ENCODE assay signal across 13 mouse cellular contexts in genomic region chr10:80539493-80539892, GRCm38 (mm10). TPM values are rescaled to one million over a fixed set of nuclear protein-coding genes. Genes with fewer than 3 reads are reported as not detected.
DNase-seq lines count a peak whose midpoint lies in the region; ATAC-seq and TF ChIP-seq lines count a peak whose summit lies in the region.
"Had no signal": no experiment of that assay in that cellular context is flagged by ENCODE, and none has a peak within 500 bp of the region (broad histone marks: within the 10 kb centered on the region; RNA-seq: fewer than 3 reads in every experiment).

No protein-coding gene starts in this region.

- peaks cover 46% of the 10 kb centered on the region for H3K27me3 ChIP-seq in forebrain, embryonic 10.5 days (ENCODE audit: poor library complexity, severe bottlenecking)
- peaks cover 19% of the 10 kb centered on the region; the same call in 1 of the 2 replicates for H3K27me3 ChIP-seq in forebrain, embryonic 15.5 days
- H3K27me3 ChIP-seq in liver, embryonic 11.5 days (replicated peaks; ENCODE audit: control insufficient read depth, insufficient read depth, low read length) = no peaks in the 10 kb centered on the region; the same call in 1 of the 2 replicates
- peaks cover 18% of the 10 kb centered on the region for H3K27me3 ChIP-seq in liver, embryonic 13.5 days

- peaks cover 39% of the 10 kb centered on the region for H3K36me3 ChIP-seq in forebrain, embryonic 10.5 days (replicated peaks)
- H3K36me3 ChIP-seq in forebrain, embryonic 15.5 days = peaks cover 31% of the 10 kb centered on the region
- peaks cover 27% of the 10 kb centered on the region for H3K36me3 ChIP-seq in liver, embryonic 11.5 days (ENCODE audit: control insufficient read depth, insufficient read depth, low read length)
- peaks cover 33% of the 10 kb centered on the region for H3K36me3 ChIP-seq in ES-E14 (ENCODE audit: control insufficient read depth, insufficient read depth, low read length, poor library complexity, severe bottlenecking)
- H3K36me3 ChIP-seq in liver, embryonic 13.5 days = peaks cover 37% of the 10 kb centered on the region

- no peaks in the 10 kb centered on the region for H3K9me3 ChIP-seq in forebrain, embryonic 10.5 days
- no peaks in the 10 kb centered on the region for H3K9me3 ChIP-seq in forebrain, embryonic 15.5 days
- H3K9me3 ChIP-seq in liver, embryonic 11.5 days (ENCODE audit: control insufficient read depth, low read length) = no peaks in the 10 kb centered on the region
- H3K9me3 ChIP-seq in ES-E14 (ENCODE audit: control insufficient read depth, insufficient read depth, low read depth, low read length) = no peaks in the 10 kb centered on the region
- H3K9me3 ChIP-seq in liver, embryonic 13.5 days (replicated peaks) = no peaks in the 10 kb centered on the region

- WGBS in forebrain, embryonic 10.5 days = 59% methylated on average over 5 of the region's 5 CpGs
- WGBS in forebrain, embryonic 15.5 days = 72% methylated on average over 5 of the region's 5 CpGs
- 23% methylated on average over 5 of the region's 5 CpGs for WGBS in liver, embryonic 11.5 days
- WGBS in liver, embryonic 13.5 days (ENCODE audit: insufficient replicate concordance) = 15% methylated on average over 5 of the region's 5 CpGs

- H3K4me3 ChIP-seq in forebrain, embryonic 10.5 days = peak overlapping the region; percentile 44
- H3K4me3 ChIP-seq in forebrain, embryonic 15.5 days = no peak overlapping the region
- H3K4me3 ChIP-seq in liver, embryonic 11.5 days (ENCODE audit: low read depth, low read length) = no peak overlapping the region
- H3K4me3 ChIP-seq in ES-E14 (ENCODE audit: insufficient read depth in 1 of 2, low read depth in 1 of 2, low read length in 2 of 2, poor library complexity in 1 of 2, severe bottlenecking in 1 of 2) = peak overlapping the region in 1 of 2 experiments; percentile 80; a peak in 1 of 4 replicates
- H3K4me3 ChIP-seq in liver, embryonic 13.5 days (replicated peaks) = 0 out of 2 replicates have a peak overlapping the region, but pooled peaks have one; percentile 11

- H3K27ac ChIP-seq in forebrain, embryonic 10.5 days = no peak overlapping the region
- no peak overlapping the region for H3K27ac ChIP-seq in forebrain, embryonic 15.5 days (replicated peaks)
- no peak overlapping the region for H3K27ac ChIP-seq in liver, embryonic 11.5 days (ENCODE audit: low read depth, low read length)
- no peak overlapping the region for H3K27ac ChIP-seq in ES-E14 (ENCODE audit: insufficient read depth, low read depth, low read length, poor library complexity, severe bottlenecking)
- peak overlapping the region; percentile 68 for H3K27ac ChIP-seq in liver, embryonic 13.5 days

- no peak overlapping the region for H3K4me2 ChIP-seq in forebrain, embryonic 15.5 days (replicated peaks)
- H3K4me2 ChIP-seq in liver, embryonic 11.5 days = peak overlapping the region; percentile 55
- peak overlapping the region; percentile 69 for H3K4me2 ChIP-seq in liver, embryonic 13.5 days

- ATAC-seq in forebrain, embryonic 15.5 days (replicated peaks) = no peak
- ATAC-seq in liver, embryonic 11.5 days (replicated peaks; ENCODE audit: low FRiP score) = peak; percentile 5; the same call in 1 of the 2 replicates
- no peak for ATAC-seq in liver, embryonic 13.5 days (ENCODE audit: low read depth)

- no peak for DNase-seq in forebrain, embryonic 10.5 days (ENCODE audit: extremely low spot score, low spot score)
- no peak for DNase-seq in liver, embryonic 11.5 days (ENCODE audit: low spot score)
- DNase-seq in liver (no peak), ES-E14 (ENCODE audit: low read depth, low spot score) (no peak)
- no peak for DNase-seq in liver, embryonic 13.5 days
- DNase-seq in cerebellum, adult 9-11 months = no peak
- DNase-seq in retina, postnatal 1 day = no peak

- no peak overlapping the region for H3K9ac ChIP-seq in forebrain, embryonic 15.5 days (replicated peaks)
- H3K9ac ChIP-seq in liver, embryonic 11.5 days (ENCODE audit: low read depth, low read length) = no peak overlapping the region
- no peak overlapping the region for H3K9ac ChIP-seq in ES-E14 (ENCODE audit: insufficient read depth, low read depth, low read length, poor library complexity, severe bottlenecking)
- peak overlapping the region; percentile 36 for H3K9ac ChIP-seq in liver, embryonic 13.5 days

- in situ Hi-C loops in ES-E14 (cut with MboI; ENCODE audit: low sequenced_read_pairs in 2 of 2, unreplicated experiment in 2 of 2) = no loop called here

- H3K4me1 ChIP-seq in forebrain, embryonic 10.5 days = peaks cover 31% of the 10 kb centered on the region
- peaks cover 3% of the 10 kb centered on the region; the same call in 1 of the 2 replicates for H3K4me1 ChIP-seq in forebrain, embryonic 15.5 days
- H3K4me1 ChIP-seq in liver, embryonic 11.5 days (replicated peaks; ENCODE audit: control insufficient read depth, insufficient read depth, low read length) = peaks cover 22% of the 10 kb centered on the region
- H3K4me1 ChIP-seq in ES-E14 (ENCODE audit: control insufficient read depth in 2 of 2, insufficient read depth in 2 of 2, low read length in 2 of 2, poor library complexity in 1 of 2) = peaks cover 0 to 20% of the 10 kb centered on the region in 2 experiments; a peak in 2 of 4 replicates
- H3K4me1 ChIP-seq in liver, embryonic 13.5 days (replicated peaks) = peaks cover 55% of the 10 kb centered on the region

TF ChIP-seq in ES-E14, 5 proteins besides CTCF, POLR2A, EP300 and RAD21:
- TF ChIP-seq ZNF384 (IDR thresholded peaks at IDR 0.05; ENCODE audit: low read depth, low read length) (peak; percentile 55; the same call in 1 of the 2 replicates), ZC3H11A (IDR thresholded peaks at IDR 0.05; ENCODE audit: borderline replicate concordance, low read depth, low read length) (no peak)
TF ChIP-seq in ES-E14: peak in this region for 1.

RNA-seq across cellular contexts. Expression of gene Atp8b3, which starts 0.6 kb away (rescaled TPM):
- 0.51 and 0.71 TPM in 2 replicates for polyA plus RNA-seq in forebrain, embryonic 10.5 days (2016; fragmentation: Nextera tagmentation; extraction: Ambion mirVana)
- 0.23 and 0.33 TPM in 2 replicates for polyA plus RNA-seq in forebrain, embryonic 15.5 days (2015; fragmentation: Nextera tagmentation; extraction: Ambion mirVana)
- polyA plus RNA-seq in liver, embryonic 11.5 days (2014; fragmentation: Nextera tagmentation; extraction: Ambion mirVana) = 0.12 and 0.23 TPM in 2 replicates
- 0.80 and 2.3 TPM in 2 replicates for total RNA-seq in ES-E14 (2012; rRNA removed)
- 0.02 and 0.03 TPM in 2 replicates for polyA plus RNA-seq in liver, embryonic 13.5 days (2015; fragmentation: Nextera tagmentation; extraction: Ambion mirVana)
- total RNA-seq: gastrocnemius, adult 18-20 months had no signal
- polyA plus RNA-seq: CD4-positive, CD25-positive, alpha-beta regulatory T cell, adult 4 months had no signal

RNA-seq across cellular contexts. Expression of gene Rexo1, which starts 21.9 kb away (rescaled TPM):
- 32.8 and 34.8 TPM in 2 replicates for polyA plus RNA-seq in forebrain, embryonic 10.5 days (2016; fragmentation: Nextera tagmentation; extraction: Ambion mirVana)
- 31.3 and 32.9 TPM in 2 replicates for polyA plus RNA-seq in forebrain, embryonic 15.5 days (2015; fragmentation: Nextera tagmentation; extraction: Ambion mirVana)
- 31.8 and 33.4 TPM in 2 replicates for polyA plus RNA-seq in liver, embryonic 11.5 days (2014; fragmentation: Nextera tagmentation; extraction: Ambion mirVana)
- 27.4 and 33.4 TPM in 2 replicates for total RNA-seq in ES-E14 (2012; rRNA removed)
- 13.4 and 13.8 TPM in 2 replicates for polyA plus RNA-seq in liver, embryonic 13.5 days (2015; fragmentation: Nextera tagmentation; extraction: Ambion mirVana)

RNA-seq across cellular contexts. Expression of gene Klf16, which starts 37.6 kb away (rescaled TPM):
- polyA plus RNA-seq in forebrain, embryonic 10.5 days (2016; fragmentation: Nextera tagmentation; extraction: Ambion mirVana) = 7.4 and 7.5 TPM in 2 replicates
- 8.0 and 8.5 TPM in 2 replicates for polyA plus RNA-seq in forebrain, embryonic 15.5 days (2015; fragmentation: Nextera tagmentation; extraction: Ambion mirVana)
- polyA plus RNA-seq in liver, embryonic 11.5 days (2014; fragmentation: Nextera tagmentation; extraction: Ambion mirVana) = 10.0 and 11.4 TPM in 2 replicates
- total RNA-seq in ES-E14 (2012; rRNA removed) = 20.8 and 23.5 TPM in 2 replicates
- polyA plus RNA-seq in liver, embryonic 13.5 days (2015; fragmentation: Nextera tagmentation; extraction: Ambion mirVana) = 13.4 and 14.1 TPM in 2 replicates

RNA-seq across cellular contexts. Expression of gene Onecut3, which starts 44.9 kb away (rescaled TPM):
- polyA plus RNA-seq in forebrain, embryonic 10.5 days (2016; fragmentation: Nextera tagmentation; extraction: Ambion mirVana) = 0.05 and 0.07 TPM in 2 replicates
- polyA plus RNA-seq in forebrain, embryonic 15.5 days (2015; fragmentation: Nextera tagmentation; extraction: Ambion mirVana) = 0.23 and 0.61 TPM in 2 replicates
- 0.94 and 1.3 TPM in 2 replicates for polyA plus RNA-seq in liver, embryonic 11.5 days (2014; fragmentation: Nextera tagmentation; extraction: Ambion mirVana)
- total RNA-seq in ES-E14 (2012; rRNA removed) = not detected in 2 replicates
- polyA plus RNA-seq in liver, embryonic 13.5 days (2015; fragmentation: Nextera tagmentation; extraction: Ambion mirVana) = 0.02 TPM in 1 of 2 replicates, not detected in the other
- total RNA-seq: gastrocnemius, adult 18-20 months; left cerebral cortex, adult 8-10 months had no signal
- polyA plus RNA-seq: CD4-positive, CD25-positive, alpha-beta regulatory T cell, adult 4 months; cortical plate, adult 2 months; spleen, adult 2 months had no signal

RNA-seq across cellular contexts. Expression of gene Abhd17a, which starts 50.6 kb away (rescaled TPM):
- polyA plus RNA-seq in forebrain, embryonic 10.5 days (2016; fragmentation: Nextera tagmentation; extraction: Ambion mirVana) = 71.8 and 75.5 TPM in 2 replicates
- 118 and 120 TPM in 2 replicates for polyA plus RNA-seq in forebrain, embryonic 15.5 days (2015; fragmentation: Nextera tagmentation; extraction: Ambion mirVana)
- 89.7 and 96.5 TPM in 2 replicates for polyA plus RNA-seq in liver, embryonic 11.5 days (2014; fragmentation: Nextera tagmentation; extraction: Ambion mirVana)
- total RNA-seq in ES-E14 (2012; rRNA removed) = 67.9 and 68.7 TPM in 2 replicates
- polyA plus RNA-seq in liver, embryonic 13.5 days (2015; fragmentation: Nextera tagmentation; extraction: Ambion mirVana) = 45.1 and 51.7 TPM in 2 replicates

Comparison
In these comparisons a context has a peak if more than half of its experiments do, and no peak if none do; other contexts are left out.
1. H3K4me3 ChIP-seq: peak in forebrain, embryonic 10.5 days (single experiment) and liver, embryonic 13.5 days (single experiment); none in forebrain, embryonic 15.5 days (single experiment) and liver, embryonic 11.5 days (single experiment).